Mouse (Mus musculus) limb, embryonic 15.5 days (tissue): ENCODE data around the gene Rars. TPM values are rescaled to one million over a fixed set of nuclear protein-coding genes. Genes with fewer than 3 reads are reported as not detected.
"Not testable (repeated sequence)": the region's sequence is repeated elsewhere in the genome, so short reads cannot be mapped to it uniquely, and the experiment has no call there.

Source experiments
- ATAC-seq: fragments of 200-750 bp; cut with Nextera tagmentation; 2 replicates; pipeline ENCODE4 v1.8.0; 2017; ENCODE audit warnings: low read depth, moderate TSS enrichment; ENCODE audit not compliant: insufficient number of reproducible peaks, low FRiP score, low TSS enrichment
- H3K27ac ChIP-seq: fragments of 300-500 bp; sonication (generic); 2 replicates; pipeline ENCODE4 v1.5.1; 2015; ENCODE audit warnings: moderate library complexity, mild to moderate bottlenecking, inconsistent platforms
- H3K27me3 ChIP-seq: fragments of 300-500 bp; sonication (generic); 2 replicates; pipeline ENCODE4 v1.6.1; 2015; ENCODE audit warnings: inconsistent platforms
- H3K36me3 ChIP-seq: fragments of 300-500 bp; sonication (generic); 2 replicates; pipeline ENCODE4 v1.6.1; 2015; ENCODE audit warnings: inconsistent platforms
- H3K4me1 ChIP-seq: fragments of 300-500 bp; sonication (generic); 2 replicates; pipeline ENCODE4 v1.6.1; 2015; ENCODE audit warnings: inconsistent platforms
- H3K4me2 ChIP-seq: fragments of 300-500 bp; sonication (generic); 2 replicates; pipeline ENCODE4 v1.6.1; 2015; ENCODE audit warnings: mild to moderate bottlenecking, inconsistent platforms
- H3K4me3 ChIP-seq: fragments of 300-500 bp; sonication (generic); 2 replicates; pipeline ENCODE4 v1.5.1; 2015; ENCODE audit warnings: mild to moderate bottlenecking, inconsistent platforms
- H3K9ac ChIP-seq: fragments of 300-500 bp; sonication (generic); 2 replicates; pipeline ENCODE4 v1.6.1; 2015; ENCODE audit warnings: inconsistent platforms
- H3K9me3 ChIP-seq: fragments of 300-500 bp; sonication (generic); 2 replicates; pipeline ENCODE4 v1.6.1; 2016; ENCODE audit warnings: inconsistent platforms
- WGBS: fragments of 180-500 bp; shearing (Covaris S2); methylation state at CpG from one replicate; pipeline ENCODE4 v1.1.7; 2015; 5-methylcytosine and 5-hydroxymethylcytosine counted together
- polyA plus RNA-seq: library from polyadenylated mRNA; unstranded; fragments of >200 nt; fragmentation: Nextera tagmentation; extraction: Ambion mirVana; gene quantifications from 2 replicates; pipeline ENCODE4 v1.2.1, GENCODE M21; 2015

Gene Rars
- polyA plus RNA-seq, 1 experiment from 2014 or later = 84.2 TPM

DNA sequence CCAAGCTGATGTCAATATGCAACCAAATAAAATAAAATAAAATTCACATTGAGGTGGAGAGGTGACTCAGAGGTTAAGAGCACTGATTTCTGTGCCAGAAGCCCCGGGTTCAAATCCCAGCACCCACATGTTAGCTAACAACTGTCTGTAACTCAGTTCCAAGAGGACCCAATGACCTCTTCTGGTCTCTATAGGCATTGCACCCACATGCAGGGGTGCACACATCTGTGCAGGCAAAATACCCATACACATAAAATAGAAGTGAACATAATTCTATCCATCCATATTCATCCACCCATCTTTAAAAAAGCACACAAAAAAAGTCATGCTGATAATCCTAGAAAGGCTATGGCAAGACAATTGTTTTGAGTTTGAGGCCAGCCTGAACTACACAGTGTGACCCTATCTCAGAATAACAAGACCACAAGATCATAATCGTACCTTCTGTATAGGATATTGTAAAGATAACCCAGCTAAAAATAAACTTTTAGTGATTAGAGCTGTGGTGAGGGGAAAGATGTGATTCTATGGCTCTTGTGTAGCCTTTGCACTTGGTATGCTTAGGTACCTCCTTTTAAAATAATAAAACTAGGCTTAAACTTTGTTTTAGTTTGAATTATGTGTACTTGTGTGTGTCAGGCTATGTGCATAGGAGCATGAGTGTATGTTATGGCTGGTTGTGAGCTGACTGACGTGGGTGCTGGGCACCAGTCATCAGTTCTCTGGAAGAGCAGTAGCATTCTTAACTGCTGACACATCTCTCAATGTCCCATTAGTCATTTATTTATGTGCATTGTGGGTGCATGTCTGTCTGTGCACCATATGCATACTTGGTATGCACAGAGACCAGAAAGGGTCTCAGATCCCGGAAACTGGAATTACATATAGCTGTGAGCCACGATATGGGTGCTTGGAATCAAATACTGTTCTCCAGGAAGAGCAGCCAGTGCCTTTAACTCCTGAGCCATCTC is 3.1 kb upstream of the Rars start:
- ATAC-seq = no peak
- Histone ChIP-seq H3K27ac (no peak overlapping the region), H3K36me3 (0 out of 2 replicates have a peak, but pooled peaks cover under 1% of the 10 kb centered on the region), H3K27me3 (no peaks in the 10 kb centered on the region), H3K4me3 (no peak overlapping the region), H3K9me3 (no peaks in the 10 kb centered on the region), H3K4me2 (peak overlapping the region; percentile 60), H3K9ac (no peak overlapping the region), H3K4me1 (peaks cover 11% of the 10 kb centered on the region)
- WGBS = 65% methylated on average over 5 of the region's 5 CpGs

- H3K4me3 ChIP-seq = peak overlapping the region; percentile 98
- WGBS = 83% methylated on average over 6 of the region's 6 CpGs
- peaks cover 11% of the 10 kb centered on the region for H3K4me1 ChIP-seq
- H3K27me3 ChIP-seq = no peaks in the 10 kb centered on the region
- H3K4me2 ChIP-seq = peak overlapping the region; percentile 46
- no peak overlapping the region for H3K27ac ChIP-seq
- H3K9ac ChIP-seq = no peak overlapping the region
- H3K36me3 ChIP-seq = peaks cover 35% of the 10 kb centered on the region
- no peak for ATAC-seq
- H3K9me3 ChIP-seq = no peaks in the 10 kb centered on the region
Measured at GRCm38 (mm10) chr11:35833270-35833669, 1.0 kb downstream of the Rars start.

DNA sequence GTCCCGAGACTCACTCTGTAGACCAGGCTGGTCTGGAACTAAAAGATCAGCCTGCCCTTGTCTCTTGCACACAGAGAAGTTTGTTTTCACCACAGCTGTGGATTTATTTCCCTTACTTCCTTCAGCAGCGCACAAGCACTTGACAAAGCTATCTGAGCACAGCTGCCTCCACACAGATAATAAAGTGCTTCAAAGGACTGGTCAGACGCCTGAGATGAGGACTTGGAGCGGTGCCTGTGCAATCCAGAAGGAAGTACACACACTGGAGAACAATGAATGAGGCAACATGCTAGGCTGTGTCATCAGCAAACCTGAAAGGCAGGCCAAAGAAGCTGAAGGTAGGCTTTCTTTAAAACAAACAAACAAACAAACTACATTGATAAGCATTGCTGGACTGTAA is 2.2 kb downstream of the Rars start:
- Histone ChIP-seq H3K36me3 (peaks cover 46% of the 10 kb centered on the region), H3K9ac (no peak overlapping the region), H3K27me3 (no peaks in the 10 kb centered on the region), H3K9me3 (no peaks in the 10 kb centered on the region), H3K4me2 (no peak overlapping the region), H3K27ac (no peak overlapping the region), H3K4me3 (no peak overlapping the region), H3K4me1 (peaks cover 11% of the 10 kb centered on the region)
- no peak for ATAC-seq
- WGBS = 70% methylated on average over 4 of the region's 4 CpGs

DNA sequence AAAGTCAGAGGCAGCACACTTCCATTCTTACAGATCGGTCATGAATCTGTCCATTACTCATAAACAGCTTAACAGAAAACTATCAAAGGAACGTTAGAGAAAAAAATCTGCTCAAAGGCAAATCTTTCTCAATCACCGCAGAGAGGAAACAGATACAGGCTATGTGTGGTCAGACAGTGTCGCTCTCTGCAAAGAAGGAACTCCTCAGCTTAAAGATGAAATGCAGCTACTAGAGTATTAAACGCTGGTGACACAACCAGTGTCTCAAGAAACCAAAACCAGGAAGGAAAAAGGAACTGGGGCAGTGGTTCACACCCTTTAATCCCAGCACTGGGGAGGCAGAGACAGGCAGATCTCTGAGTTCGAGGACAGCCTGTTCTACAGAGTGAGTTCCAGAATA is 6.6 kb downstream of the Rars start:
- 89% methylated on average over 6 of the region's 6 CpGs for WGBS
- Histone ChIP-seq H3K4me3 (no peak overlapping the region), H3K27me3 (no peaks in the 10 kb centered on the region), H3K9ac (no peak overlapping the region), H3K27ac (no peak overlapping the region), H3K9me3 (no peaks in the 10 kb centered on the region), H3K4me2 (no peak overlapping the region), H3K4me1 (peaks cover 4% of the 10 kb centered on the region; the same call in 1 of the 2 replicates), H3K36me3 (peaks cover 76% of the 10 kb centered on the region)
- no peak for ATAC-seq

DNA sequence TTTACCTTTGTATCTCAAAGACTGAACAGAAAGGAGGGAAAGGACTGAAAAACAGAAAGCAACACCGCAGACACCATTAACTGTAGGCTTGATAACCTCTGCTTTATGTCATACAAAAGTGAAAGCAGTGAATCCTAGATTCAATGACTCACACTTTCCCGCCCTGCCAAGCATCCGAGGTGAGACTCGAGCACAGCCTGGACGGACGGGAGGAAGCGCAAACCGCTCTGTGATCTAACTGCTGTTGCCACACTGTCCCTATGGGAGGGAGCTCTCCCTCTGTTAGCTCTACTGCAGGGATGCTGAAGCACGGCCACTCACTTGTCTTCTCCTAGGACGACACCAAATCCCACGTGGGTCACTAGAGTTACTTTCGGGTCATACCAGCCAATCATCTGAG is 18.0 kb downstream of the Rars start:
- Histone ChIP-seq H3K4me2 (no peak overlapping the region), H3K9ac (no peak overlapping the region), H3K4me1 (no peaks in the 10 kb centered on the region), H3K27me3 (no peaks in the 10 kb centered on the region), H3K27ac (no peak overlapping the region), H3K4me3 (no peak overlapping the region), H3K9me3 (no peaks in the 10 kb centered on the region), H3K36me3 (peaks cover 92% of the 10 kb centered on the region)
- no peak for ATAC-seq
- 89% methylated on average over 12 of the region's 12 CpGs for WGBS

DNA sequence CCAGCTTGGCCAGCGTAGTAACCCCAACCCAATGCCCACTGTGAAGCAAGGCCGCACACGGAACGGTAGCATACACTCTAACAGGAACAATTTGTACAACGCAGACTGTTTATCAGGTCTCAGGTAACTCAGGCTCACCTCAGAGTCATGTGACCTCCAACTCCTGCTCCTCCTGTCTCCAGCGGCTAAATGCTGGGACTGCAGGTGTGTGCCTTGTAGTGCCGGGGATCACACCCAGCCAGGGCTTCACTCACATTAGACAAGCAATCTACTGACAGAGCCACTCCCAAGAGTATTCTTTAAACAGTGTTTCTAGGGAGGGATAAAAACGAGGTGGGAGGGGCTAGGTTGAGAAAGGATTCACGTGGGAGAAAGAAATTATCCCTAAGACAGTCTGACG is 22.8 kb downstream of the Rars start:
- Histone ChIP-seq H3K9ac (no peak overlapping the region), H3K4me2 (no peak overlapping the region), H3K36me3 (peaks cover 98% of the 10 kb centered on the region), H3K9me3 (no peaks in the 10 kb centered on the region), H3K4me3 (no peak overlapping the region), H3K4me1 (no peaks in the 10 kb centered on the region), H3K27ac (no peak overlapping the region), H3K27me3 (no peaks in the 10 kb centered on the region)
- no peak for ATAC-seq
- WGBS = 81% methylated on average over 10 of the region's 10 CpGs

DNA sequence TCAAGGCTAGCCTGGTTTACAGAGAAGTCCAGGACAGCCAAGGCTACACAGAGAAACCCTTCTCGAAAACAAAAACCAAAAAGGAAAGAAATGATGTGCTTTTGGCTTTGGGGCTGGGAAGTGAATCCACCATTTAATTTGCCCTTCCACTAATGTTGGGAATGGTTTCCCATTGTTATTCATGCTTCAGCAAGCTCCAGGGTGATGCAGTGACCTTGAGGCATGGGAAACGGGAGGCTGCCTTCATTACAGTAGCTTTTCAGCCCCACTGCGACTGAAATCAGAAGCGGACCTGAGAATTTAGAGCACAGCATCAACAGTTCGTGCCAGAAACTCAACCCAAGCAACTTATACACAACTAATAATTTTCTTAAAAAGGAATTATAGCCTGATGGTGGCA is 33.0 kb downstream of the Rars start:
- Histone ChIP-seq H3K27me3 (peaks cover 39% of the 10 kb centered on the region), H3K4me1 (peaks cover 12% of the 10 kb centered on the region), H3K9me3 (no peaks in the 10 kb centered on the region), H3K4me3 (no peak overlapping the region), H3K36me3 (0 out of 2 replicates have a peak, but pooled peaks cover 5% of the 10 kb centered on the region), H3K4me2 (no peak overlapping the region), H3K9ac (no peak overlapping the region), H3K27ac (no peak overlapping the region)
- WGBS = 79% methylated on average over 5 of the region's 5 CpGs
- ATAC-seq = no peak

DNA sequence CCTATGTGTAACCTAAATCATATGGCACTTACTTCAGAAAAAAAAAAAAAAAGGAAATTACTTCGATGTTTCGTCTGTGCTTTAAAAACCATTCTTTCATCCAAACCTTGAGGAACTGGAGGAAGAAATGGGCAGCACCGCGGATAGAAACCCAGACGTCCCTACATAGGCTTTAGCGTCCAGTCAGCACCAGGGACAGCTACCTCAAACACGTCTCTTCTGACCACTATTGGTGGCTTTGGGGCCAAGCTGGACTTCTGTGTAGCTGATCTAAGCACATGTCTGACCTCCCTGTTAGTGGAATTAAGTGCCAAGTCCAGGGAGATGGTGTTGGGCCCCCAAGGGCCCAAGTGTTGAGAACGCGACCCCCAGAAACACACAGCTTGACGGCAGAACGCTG is 35.4 kb downstream of the Rars start, which contains the start of gene Fbll1:
TSS of gene Fbll1 (minus strand) at position 11 of the 400 bp plus-strand sequence.
- Histone ChIP-seq H3K27ac (no peak within 1 kb of the TSS), H3K4me1 (peaks cover 12% of the 10 kb centered on the region), H3K9ac (no peak within 1 kb of the TSS), H3K9me3 (no peaks in the 10 kb centered on the region), H3K4me2 (peak within 1 kb of the TSS; percentile 59), H3K27me3 (peaks cover 56% of the 10 kb centered on the region), H3K4me3 (peak within 1 kb of the TSS; percentile 34), H3K36me3 (no peaks in the 10 kb centered on the region)
- no peak for ATAC-seq
- WGBS = 15% methylated on average over 11 of the region's 11 CpGs

DNA sequence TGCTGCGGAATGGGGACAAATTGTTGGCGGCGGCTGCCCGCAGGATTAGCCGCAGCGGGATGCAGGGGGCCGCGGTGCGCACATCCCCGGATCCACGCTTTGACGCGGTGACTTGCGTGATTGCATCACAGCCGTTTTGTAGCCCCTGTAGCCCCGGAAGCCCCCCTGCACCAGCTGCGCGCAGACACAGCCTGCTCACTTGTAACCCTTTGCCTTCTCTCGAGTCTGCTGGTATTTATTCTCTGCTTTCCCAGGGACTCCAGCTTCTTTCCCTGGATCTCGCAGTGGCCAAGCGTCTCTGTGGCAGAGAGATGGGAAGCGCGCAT is 35.8 kb downstream of the Rars start:
- H3K4me2 ChIP-seq = peak overlapping the region; percentile 59
- H3K4me3 ChIP-seq = peak overlapping the region; percentile 34
- no peaks in the 10 kb centered on the region for H3K9me3 ChIP-seq
- no peak overlapping the region for H3K27ac ChIP-seq
- H3K9ac ChIP-seq = no peak overlapping the region
- H3K4me1 ChIP-seq = peaks cover 12% of the 10 kb centered on the region
- ATAC-seq = no peak
- WGBS = 4% methylated on average over 23 of the region's 23 CpGs
- peaks cover 56% of the 10 kb centered on the region for H3K27me3 ChIP-seq
- H3K36me3 ChIP-seq = no peaks in the 10 kb centered on the region

DNA sequence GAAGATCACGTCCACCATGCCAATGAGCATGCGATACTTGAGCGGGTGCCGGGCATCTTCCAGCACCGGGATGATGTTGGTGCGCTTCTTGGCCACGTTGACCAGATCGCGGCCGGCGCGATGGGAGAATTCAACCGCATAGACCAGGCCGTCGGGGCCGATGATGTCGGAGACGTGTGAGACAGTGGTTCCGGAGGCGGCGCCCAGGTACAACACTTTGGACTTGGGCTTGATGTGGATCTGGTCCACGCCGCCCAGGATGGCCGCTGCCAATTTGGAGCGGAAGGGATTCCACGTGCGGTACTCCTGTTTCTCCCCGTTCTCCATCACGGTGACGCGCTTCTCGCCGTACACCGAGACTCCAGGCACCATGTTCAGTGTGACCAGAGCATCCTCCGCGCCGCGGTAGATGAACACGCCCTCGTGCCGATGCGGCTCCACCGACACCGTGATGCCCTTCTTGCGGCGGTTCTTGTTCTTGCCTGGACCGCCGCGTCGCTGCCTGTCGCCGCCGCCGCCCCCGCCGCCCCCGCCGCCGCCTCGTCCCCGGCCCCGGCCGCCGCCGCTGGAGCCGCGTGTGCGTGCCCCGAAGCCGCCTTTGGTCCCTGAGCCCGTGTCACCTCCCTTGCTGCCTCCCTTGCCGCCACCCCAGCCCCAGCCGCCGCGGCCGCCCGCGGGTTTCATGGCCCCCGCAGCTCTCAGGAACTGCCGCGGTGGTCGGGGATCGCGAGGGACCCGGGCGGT is 36.4 kb downstream of the Rars start:
- Histone ChIP-seq H3K36me3 (no peaks in the 10 kb centered on the region), H3K9ac (no peak overlapping the region), H3K4me2 (peak overlapping the region; percentile 59), H3K9me3 (no peaks in the 10 kb centered on the region), H3K27ac (no peak overlapping the region), H3K4me3 (peak overlapping the region; percentile 34), H3K4me1 (peaks cover 12% of the 10 kb centered on the region), H3K27me3 (peaks cover 56% of the 10 kb centered on the region)
- no peak for ATAC-seq
- WGBS = 6% methylated on average over 85 of the region's 86 CpGs

GRCm38 (mm10) chr11:35792800-35793199 is 41.5 kb downstream of the Rars start:
- WGBS = 80% methylated on average over 5 of the region's 5 CpGs
- H3K27ac ChIP-seq = not testable (repeated sequence)

GRCm38 (mm10) chr11:35788443-35788842 is 45.9 kb downstream of the Rars start:
- no peak overlapping the region for H3K9ac ChIP-seq
- no peaks in the 10 kb centered on the region for H3K4me1 ChIP-seq
- whole genome bisulfite sequencing = 74% methylated on average over 2 of the region's 2 CpGs
- H3K27me3 ChIP-seq = no peaks in the 10 kb centered on the region
- ATAC-seq = no peak
- H3K4me3 ChIP-seq = no peak overlapping the region
- no peaks in the 10 kb centered on the region for H3K9me3 ChIP-seq
- H3K27ac ChIP-seq = no peak overlapping the region
- H3K36me3 ChIP-seq = peaks cover 47% of the 10 kb centered on the region
- H3K4me2 ChIP-seq = no peak overlapping the region

More at GRCm38 (mm10) chr11:35792800-35793199, 41.5 kb downstream of the Rars start:
- H3K9ac ChIP-seq, H3K4me1 ChIP-seq, H3K9me3 ChIP-seq, H3K4me3 ChIP-seq, H3K4me2 ChIP-seq, ATAC-seq: not testable (repeated sequence)
- H3K27me3 ChIP-seq = peaks cover 32% of the 10 kb centered on the region
- H3K36me3 ChIP-seq = peaks cover 23% of the 10 kb centered on the region
